Mouse (Mus musculus) heart, embryonic 10.5 days (tissue): ENCODE measurements around the gene Uri1. TPM values are rescaled to one million over a fixed set of nuclear protein-coding genes. Genes with fewer than 3 reads are reported as not detected.
A peak's percentile ranks its signal among the peaks of the same experiment; 100 is the strongest.

ENCODE experiments used
- DNase-seq: peaks from one replicate; pipeline ENCODE4 v3.0.0-alpha.2; 2017; ENCODE audit warnings: low spot score
- H3K27ac ChIP-seq: fragments of 300-500 bp; sonication (generic); 2 replicates; pipeline ENCODE4 v1.5.1; 2016; ENCODE audit warnings: mild to moderate bottlenecking
- H3K27me3 ChIP-seq: fragments of 300-500 bp; sonication (generic); 2 replicates; pipeline ENCODE4 v1.6.1; 2016; ENCODE audit warnings: mild to moderate bottlenecking; ENCODE audit not compliant: poor library complexity, insufficient read depth, severe bottlenecking
- H3K36me3 ChIP-seq: fragments of 300-500 bp; sonication (generic); 2 replicates; pipeline ENCODE4 v1.6.1; 2016; ENCODE audit warnings: mild to moderate bottlenecking, moderate library complexity
- H3K4me1 ChIP-seq: fragments of 300-500 bp; sonication (generic); 2 replicates; pipeline ENCODE4 v1.6.1; 2016; ENCODE audit warnings: mild to moderate bottlenecking
- H3K4me3 ChIP-seq: fragments of 300-500 bp; sonication (generic); 2 replicates; pipeline ENCODE4 v1.5.1; 2016; ENCODE audit warnings: mild to moderate bottlenecking, moderate library complexity
- H3K9me3 ChIP-seq: fragments of 300-500 bp; sonication (generic); 2 replicates; pipeline ENCODE4 v1.6.1; 2016; ENCODE audit warnings: mild to moderate bottlenecking, moderate library complexity
- WGBS: fragments of 180-500 bp; shearing (Covaris S2); methylation state at CpG from one replicate; pipeline ENCODE4 v1.1.7; 2016; 5-methylcytosine and 5-hydroxymethylcytosine counted together
- polyA plus RNA-seq: library from polyadenylated mRNA; unstranded; fragments of >200 nt; fragmentation: Nextera tagmentation; extraction: Ambion mirVana; gene quantifications from 2 replicates; pipeline ENCODE4 v1.2.1, GENCODE M21; 2016

The Uri1 gene
- polyA plus RNA-seq, 1 experiment from 2014 or later: 46.9 TPM

DNA sequence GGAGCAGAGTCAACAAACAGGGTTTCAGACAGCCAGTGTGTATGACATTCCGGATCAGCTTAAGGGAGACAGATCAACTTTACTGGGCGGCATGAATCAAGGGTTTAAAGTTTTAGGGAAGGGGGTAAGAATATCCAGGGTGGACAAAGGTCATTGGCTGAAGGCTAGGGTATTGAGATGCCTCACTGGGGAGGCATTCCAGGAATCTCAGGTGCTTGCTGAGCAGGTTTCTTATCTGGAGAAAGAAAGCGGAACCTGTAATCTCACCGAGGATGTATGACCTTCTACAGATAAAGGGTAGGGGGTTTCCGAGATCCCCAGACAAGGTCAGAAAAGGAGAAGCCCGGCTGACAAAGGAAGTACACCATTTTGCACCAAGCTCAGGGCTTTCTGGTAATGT, 7.3 kb upstream of the Uri1 start:
- H3K4me3 ChIP-seq: no peak overlapping the region
- DNase-seq: peak; percentile 56
- H3K27me3 ChIP-seq: no peaks in the 10 kb centered on the region
- no peaks in the 10 kb centered on the region for H3K36me3 ChIP-seq
- H3K9me3 ChIP-seq: no peaks in the 10 kb centered on the region
- H3K4me1 ChIP-seq: 0 out of 2 replicates have a peak, but pooled peaks cover 7% of the 10 kb centered on the region
- H3K27ac ChIP-seq: no peak overlapping the region
- WGBS: 33% methylated on average over 6 of the region's 6 CpGs

DNA sequence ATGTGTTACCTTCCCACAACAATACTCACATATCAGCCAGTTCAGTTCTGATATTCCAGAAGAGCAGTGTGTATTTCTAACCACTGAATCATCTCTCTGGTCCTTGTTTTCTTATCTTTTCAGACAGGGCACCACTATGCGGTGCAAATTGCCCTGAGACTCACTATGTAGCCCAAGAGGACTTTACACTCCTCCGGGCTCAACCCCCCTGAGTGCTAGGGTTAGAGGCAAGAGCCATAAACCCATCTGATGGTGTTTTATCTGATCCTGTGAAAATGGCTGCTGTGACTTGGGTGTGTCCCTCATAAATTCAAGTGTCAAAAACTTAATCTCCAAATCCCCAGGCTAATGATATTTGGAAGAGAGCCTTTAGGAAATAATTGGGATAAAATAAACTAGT, 6.6 kb upstream of the Uri1 start:
- Histone ChIP-seq H3K4me3 (no peak overlapping the region), H3K4me1 (0 out of 2 replicates have a peak, but pooled peaks cover 7% of the 10 kb centered on the region), H3K27me3 (no peaks in the 10 kb centered on the region), H3K36me3 (no peaks in the 10 kb centered on the region), H3K27ac (no peak overlapping the region), H3K9me3 (no peaks in the 10 kb centered on the region)
- DNase-seq: peak; percentile 51
- 34% methylated on average over 2 of the region's 2 CpGs for WGBS

DNA sequence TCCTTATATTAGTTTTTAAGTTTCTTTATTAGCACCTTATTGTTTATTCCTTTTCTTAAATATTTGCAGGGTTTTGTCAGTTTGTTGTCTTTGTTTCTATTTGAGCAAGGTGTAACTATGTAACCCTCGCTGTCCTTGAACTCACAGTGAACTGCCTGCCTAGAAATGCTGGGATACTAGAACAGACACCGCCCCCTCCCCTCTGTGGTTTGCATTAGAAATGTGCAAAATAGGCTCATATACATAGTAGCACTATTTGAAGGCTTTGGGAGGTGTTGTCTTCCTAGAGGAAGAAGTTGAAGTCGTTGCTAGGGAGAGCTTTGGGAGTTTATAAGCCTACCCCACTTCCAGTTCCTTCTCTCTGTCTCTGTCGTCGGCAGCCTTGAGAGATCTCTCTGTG, 5.7 kb upstream of the Uri1 start:
- 52% methylated on average over 5 of the region's 5 CpGs for WGBS
- Histone ChIP-seq H3K27ac (no peak overlapping the region), H3K4me1 (0 out of 2 replicates have a peak, but pooled peaks cover 7% of the 10 kb centered on the region), H3K9me3 (no peaks in the 10 kb centered on the region), H3K4me3 (no peak overlapping the region), H3K27me3 (no peaks in the 10 kb centered on the region), H3K36me3 (no peaks in the 10 kb centered on the region)
- peak; percentile 9 for DNase-seq

DNA sequence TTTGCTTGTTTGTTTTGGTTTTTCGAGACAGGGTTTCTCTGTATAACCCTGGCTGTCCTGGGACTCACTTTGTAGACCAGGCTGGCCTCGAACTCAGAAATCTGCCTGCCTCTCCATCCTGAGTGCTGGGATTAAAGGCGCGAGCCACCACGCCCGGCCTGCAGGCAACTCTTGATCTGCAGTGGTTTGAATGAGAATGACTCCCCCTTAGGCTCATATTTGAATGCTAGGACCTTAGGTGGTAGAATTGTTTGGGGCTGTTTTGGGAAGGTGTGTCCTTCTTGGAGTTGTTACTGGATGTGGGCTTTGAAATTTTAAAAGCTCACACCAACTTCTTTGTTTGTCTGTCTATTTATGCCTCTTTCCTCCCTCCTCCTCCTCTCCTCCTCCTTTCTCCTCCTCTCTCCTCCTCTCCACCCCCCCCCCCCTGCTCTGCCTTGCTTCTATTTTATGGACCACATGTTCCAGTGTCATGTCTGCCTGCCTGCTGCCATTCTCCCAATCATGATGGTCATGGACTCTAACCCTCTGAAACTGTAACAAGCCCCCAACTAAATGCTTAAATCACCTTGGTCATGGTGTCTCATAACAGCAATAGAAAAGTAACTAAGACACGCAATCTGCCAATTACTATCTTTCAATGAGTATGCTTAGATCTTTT, 4.7 kb upstream of the Uri1 start:
- Histone ChIP-seq H3K4me3 (no peak overlapping the region), H3K36me3 (no peaks in the 10 kb centered on the region), H3K9me3 (no peaks in the 10 kb centered on the region), H3K4me1 (0 out of 2 replicates have a peak, but pooled peaks cover 7% of the 10 kb centered on the region), H3K27ac (no peak overlapping the region), H3K27me3 (no peaks in the 10 kb centered on the region)
- WGBS: 83% methylated on average over 7 of the region's 7 CpGs
- DNase-seq: peak; percentile 52

DNA sequence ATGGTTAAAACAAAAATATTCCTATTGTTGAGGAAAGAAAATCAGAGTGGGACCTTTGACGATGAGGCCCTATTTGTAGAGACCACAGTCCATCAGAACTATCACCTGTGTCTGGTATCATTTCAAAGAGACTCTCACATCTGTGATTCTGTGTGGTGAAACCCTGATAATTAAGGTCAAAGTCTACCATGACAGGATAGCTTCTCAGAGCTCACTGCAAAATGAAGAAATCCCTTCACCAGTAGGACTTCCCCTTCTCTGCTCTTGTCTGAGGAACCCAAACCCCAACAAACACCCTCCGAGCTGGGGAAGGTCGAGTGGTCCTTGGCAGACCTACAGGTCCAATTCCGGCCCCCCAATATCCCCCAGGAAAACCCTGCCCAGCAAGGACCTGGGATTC, 1.5 kb upstream of the Uri1 start:
- H3K9me3 ChIP-seq: no peaks in the 10 kb centered on the region
- no peaks in the 10 kb centered on the region for H3K4me1 ChIP-seq
- 66% methylated on average over 4 of the region's 4 CpGs for WGBS
- no peak overlapping the region for H3K27ac ChIP-seq
- no peaks in the 10 kb centered on the region for H3K27me3 ChIP-seq
- no peak overlapping the region for H3K4me3 ChIP-seq
- no peaks in the 10 kb centered on the region for H3K36me3 ChIP-seq
- DNase-seq: no peak

DNA sequence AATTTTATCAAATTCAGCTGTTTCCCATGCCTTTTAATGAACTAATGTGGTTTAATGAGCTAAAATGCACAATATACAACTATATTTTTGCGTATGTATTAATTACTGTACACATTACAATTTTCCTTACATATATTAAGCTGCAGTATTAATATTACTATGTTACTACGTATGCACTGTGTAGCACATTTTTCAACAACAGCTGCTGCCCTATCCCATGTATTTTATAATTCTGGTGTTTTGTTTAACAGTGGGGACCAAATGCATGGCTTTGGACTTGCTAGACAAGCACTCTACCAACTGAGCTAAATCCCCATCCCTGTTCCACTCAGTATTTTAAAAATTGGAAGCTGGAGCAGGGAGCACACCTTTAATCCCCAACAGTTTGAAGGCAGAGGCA, 3.6 kb downstream of the Uri1 start:
- Histone ChIP-seq H3K36me3 (no peaks in the 10 kb centered on the region), H3K4me3 (peak overlapping the region; percentile 94), H3K4me1 (0 out of 2 replicates have a peak, but pooled peaks cover 7% of the 10 kb centered on the region), H3K27ac (peak overlapping the region; percentile 97), H3K27me3 (no peaks in the 10 kb centered on the region), H3K9me3 (no peaks in the 10 kb centered on the region)
- no peak for DNase-seq
- WGBS: 46% methylated on average over 2 of the region's 2 CpGs

DNA sequence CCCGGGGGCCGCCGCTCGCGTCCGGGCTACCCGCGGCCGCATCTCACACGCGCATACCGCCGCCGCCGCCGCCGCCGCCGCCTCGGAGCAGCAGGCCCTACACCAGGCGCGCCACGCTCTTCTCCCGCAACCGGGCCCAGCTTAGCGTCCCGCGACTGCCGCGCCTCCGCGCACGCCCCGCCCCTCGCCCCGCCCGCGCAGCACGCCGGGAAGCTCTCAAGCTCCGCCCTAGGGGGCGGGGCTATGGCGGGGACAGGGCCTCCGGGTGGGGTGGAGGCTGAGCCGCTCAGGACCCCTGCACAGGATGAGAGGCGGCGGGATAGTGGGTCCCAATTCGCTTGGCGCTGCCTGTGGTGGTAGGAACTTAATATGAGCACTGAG, 4.0 kb downstream of the Uri1 start:
- peak; percentile 93 for DNase-seq
- Histone ChIP-seq H3K4me1 (0 out of 2 replicates have a peak, but pooled peaks cover 7% of the 10 kb centered on the region), H3K27me3 (no peaks in the 10 kb centered on the region), H3K9me3 (no peaks in the 10 kb centered on the region), H3K27ac (peak overlapping the region; percentile 97), H3K36me3 (no peaks in the 10 kb centered on the region), H3K4me3 (peak overlapping the region; percentile 94)
- WGBS: under 1% methylated on average over 46 of the region's 49 CpGs

DNA sequence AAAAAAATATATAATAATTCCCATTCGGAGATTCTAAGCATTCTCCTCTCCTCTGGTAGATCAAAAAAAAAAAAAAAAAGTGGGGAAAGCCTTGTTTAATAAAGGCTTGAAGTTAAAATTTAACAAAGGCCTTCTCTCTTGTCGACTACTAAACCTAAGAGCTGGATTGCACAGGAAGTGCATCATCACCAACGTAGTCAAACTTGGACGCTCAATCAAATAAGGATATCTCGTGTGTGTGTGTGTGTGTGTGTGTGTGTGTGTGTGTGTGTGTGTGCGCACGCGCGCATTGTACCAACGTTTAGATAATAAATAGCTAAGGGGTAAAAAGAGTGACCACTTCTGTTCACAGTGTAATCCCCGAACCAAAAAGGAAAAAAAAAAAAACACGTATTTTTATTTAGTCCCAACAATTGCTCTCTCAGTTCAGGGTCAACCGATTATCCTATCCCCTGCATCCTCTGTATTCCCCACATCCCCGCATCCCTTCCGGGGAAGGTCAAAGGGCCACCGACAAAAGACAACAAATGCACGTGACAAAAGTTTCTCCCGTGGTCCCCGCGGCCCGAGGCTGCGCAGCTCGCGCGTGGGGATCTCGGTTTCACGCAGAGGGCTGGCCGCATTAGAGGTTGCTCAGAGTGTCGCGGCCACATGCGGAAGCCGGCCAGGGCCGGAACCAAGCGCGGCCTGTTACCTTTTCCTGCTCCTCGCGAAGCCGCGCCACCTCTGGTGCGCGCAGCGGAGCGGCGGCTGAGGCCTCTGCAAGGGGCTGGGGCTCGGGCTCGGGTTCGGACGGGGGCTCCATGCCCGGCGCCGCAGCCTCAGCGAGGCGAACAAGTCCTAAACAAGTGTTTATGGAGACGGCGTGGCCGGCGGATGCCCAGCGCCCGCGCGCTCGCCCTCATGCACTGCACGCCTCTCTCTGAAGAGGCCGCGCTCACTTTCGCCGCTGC, 4.7 kb downstream of the Uri1 start:
- no peaks in the 10 kb centered on the region for H3K36me3 ChIP-seq
- peak overlapping the region; percentile 94 for H3K4me3 ChIP-seq
- H3K27ac ChIP-seq: peak overlapping the region; percentile 97
- no peaks in the 10 kb centered on the region for H3K9me3 ChIP-seq
- peak; percentile 90 for DNase-seq
- H3K4me1 ChIP-seq: 0 out of 2 replicates have a peak, but pooled peaks cover 10% of the 10 kb centered on the region
- under 1% methylated on average over 67 of the region's 67 CpGs for WGBS
- no peaks in the 10 kb centered on the region for H3K27me3 ChIP-seq

DNA sequence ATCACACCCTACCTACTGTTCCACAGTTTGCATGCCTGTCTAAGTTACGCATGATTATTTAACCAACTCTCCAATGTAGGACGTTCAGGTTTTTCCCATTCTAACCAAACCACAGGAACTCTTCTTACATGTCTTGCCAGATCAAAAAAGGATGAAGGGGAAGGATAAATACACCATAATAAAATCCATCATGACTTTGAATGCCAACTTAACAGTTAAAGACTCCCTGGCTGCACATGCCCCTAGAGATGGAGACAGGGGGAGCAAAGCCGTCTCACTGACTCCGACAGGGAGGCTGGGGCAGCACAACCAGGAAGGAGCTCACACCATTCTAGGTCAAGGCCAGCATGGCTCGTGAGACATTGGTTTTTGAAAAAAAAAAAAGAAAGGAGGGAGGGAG, 8.0 kb downstream of the Uri1 start:
- Histone ChIP-seq H3K9me3 (no peaks in the 10 kb centered on the region), H3K27ac (no peak overlapping the region), H3K36me3 (no peaks in the 10 kb centered on the region), H3K4me1 (0 out of 2 replicates have a peak, but pooled peaks cover 10% of the 10 kb centered on the region), H3K4me3 (no peak overlapping the region), H3K27me3 (no peaks in the 10 kb centered on the region)
- WGBS: 76% methylated on average over 5 of the region's 5 CpGs
- no peak for DNase-seq

DNA sequence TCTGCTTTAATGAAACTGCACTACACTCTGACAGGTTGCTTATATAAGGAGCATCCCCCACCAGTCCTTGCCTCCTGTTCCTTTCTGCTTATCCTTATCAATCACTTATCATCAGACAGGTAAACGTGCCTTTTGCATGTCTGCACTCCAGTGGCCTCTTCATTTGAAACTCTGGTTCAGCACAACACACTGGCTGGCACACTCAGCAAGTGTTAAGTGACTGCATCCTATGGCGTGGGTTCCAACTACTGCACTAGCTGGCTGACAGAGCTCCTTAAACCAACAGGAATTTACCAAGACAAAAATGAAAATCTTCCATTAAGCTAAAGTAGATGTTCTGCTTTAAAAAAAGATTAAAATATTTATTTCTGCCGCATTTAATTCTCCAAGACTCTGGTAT, 9.4 kb downstream of the Uri1 start:
- Histone ChIP-seq H3K4me1 (0 out of 2 replicates have a peak, but pooled peaks cover 5% of the 10 kb centered on the region), H3K27ac (no peak overlapping the region), H3K36me3 (no peaks in the 10 kb centered on the region), H3K4me3 (no peak overlapping the region), H3K9me3 (no peaks in the 10 kb centered on the region), H3K27me3 (no peaks in the 10 kb centered on the region)
- 68% methylated on average over 3 of the region's 3 CpGs for WGBS
- DNase-seq: no peak

DNA sequence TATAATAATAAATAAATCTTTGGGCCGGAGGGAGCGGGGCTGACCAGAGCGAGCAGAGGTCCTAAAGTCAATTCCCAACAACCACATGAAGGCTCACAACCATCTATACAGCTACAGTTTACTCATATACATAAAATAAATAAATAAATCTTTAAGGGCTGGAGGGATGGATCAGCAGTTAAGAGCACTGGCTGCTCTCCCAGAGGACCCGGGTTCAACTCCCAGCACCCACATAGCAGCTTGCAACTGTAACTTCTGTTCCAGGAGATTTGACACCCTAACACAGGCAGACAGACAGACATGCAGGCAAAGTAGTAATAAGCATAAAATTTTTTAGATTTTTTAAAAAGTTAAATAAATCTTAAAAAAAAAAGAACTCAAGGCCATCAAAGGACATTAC, 10.5 kb downstream of the Uri1 start:
- DNase-seq: no peak
- WGBS: 94% methylated on average over 4 of the region's 4 CpGs
- Histone ChIP-seq H3K27me3 (no peaks in the 10 kb centered on the region), H3K27ac (no peak overlapping the region), H3K4me3 (no peak overlapping the region), H3K4me1 (0 out of 2 replicates have a peak, but pooled peaks cover 5% of the 10 kb centered on the region), H3K9me3 (no peaks in the 10 kb centered on the region), H3K36me3 (no peaks in the 10 kb centered on the region)

DNA sequence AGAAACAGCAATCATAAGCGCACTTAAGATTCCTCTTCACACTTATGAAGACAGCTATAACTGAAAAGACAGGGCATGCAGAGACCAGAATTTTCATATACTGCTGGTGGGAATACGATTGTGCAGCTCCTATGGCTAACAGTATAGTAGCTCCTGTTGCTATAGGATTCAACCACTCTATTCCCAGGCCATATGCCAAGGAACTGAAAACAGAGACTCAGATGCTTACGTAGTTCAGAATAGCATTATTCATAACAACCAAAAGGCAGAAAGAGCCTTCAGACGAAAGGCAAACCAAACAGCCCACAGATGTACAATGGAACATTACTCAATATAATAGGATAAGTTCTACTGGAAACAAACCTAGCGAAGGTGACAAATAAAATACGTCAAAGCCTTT, 15.0 kb downstream of the Uri1 start:
- WGBS: 91% methylated on average over 6 of the region's 6 CpGs
- H3K4me3 ChIP-seq: no peak overlapping the region
- H3K27me3 ChIP-seq: no peaks in the 10 kb centered on the region
- H3K27ac ChIP-seq: no peak overlapping the region
- H3K9me3 ChIP-seq: no peaks in the 10 kb centered on the region
- no peaks in the 10 kb centered on the region for H3K4me1 ChIP-seq
- H3K36me3 ChIP-seq: no peaks in the 10 kb centered on the region
- DNase-seq: no peak

DNA sequence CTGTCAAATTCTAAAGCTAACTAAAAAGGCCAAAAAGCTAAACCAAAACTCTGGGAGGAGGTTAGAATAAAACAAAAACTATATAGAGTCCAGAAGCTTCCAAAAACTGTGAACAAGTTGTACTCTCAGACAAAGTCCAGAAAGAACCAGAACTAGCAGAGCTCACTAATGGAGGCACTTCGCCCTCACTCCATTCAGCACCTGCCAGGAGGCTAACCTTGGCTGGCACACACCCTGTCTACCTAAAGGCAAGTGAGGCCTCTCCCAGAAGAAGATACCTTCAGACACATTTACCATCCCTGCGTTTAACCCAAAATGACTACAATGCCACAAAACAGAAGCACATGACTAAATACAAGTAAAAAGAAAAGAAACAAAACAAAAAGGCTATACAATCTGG, 20.9 kb downstream of the Uri1 start:
- H3K9me3 ChIP-seq: no peaks in the 10 kb centered on the region
- H3K4me1 ChIP-seq: no peaks in the 10 kb centered on the region
- no peaks in the 10 kb centered on the region for H3K27me3 ChIP-seq
- H3K36me3 ChIP-seq: no peaks in the 10 kb centered on the region
- WGBS: 94% methylated on average over 2 of the region's 2 CpGs
- DNase-seq: no peak
- no peak overlapping the region for H3K4me3 ChIP-seq
- no peak overlapping the region for H3K27ac ChIP-seq
